Mouse (Mus musculus) cerebellum, postnatal 25 days (tissue): ENCODE results near the gene Crtc3.

Experiments
- DNase-seq, 2 experiments: peaks; one replicate each; pipeline ENCODE4 v3.0.0; 2021; ENCODE audit warnings: mixed read lengths in 2 of 2

Gene Crtc3

GRCm38 (mm10) chr7:80548513-80549260 is 140.0 kb downstream of the Crtc3 start:
- no peak for DNase-seq

DNA sequence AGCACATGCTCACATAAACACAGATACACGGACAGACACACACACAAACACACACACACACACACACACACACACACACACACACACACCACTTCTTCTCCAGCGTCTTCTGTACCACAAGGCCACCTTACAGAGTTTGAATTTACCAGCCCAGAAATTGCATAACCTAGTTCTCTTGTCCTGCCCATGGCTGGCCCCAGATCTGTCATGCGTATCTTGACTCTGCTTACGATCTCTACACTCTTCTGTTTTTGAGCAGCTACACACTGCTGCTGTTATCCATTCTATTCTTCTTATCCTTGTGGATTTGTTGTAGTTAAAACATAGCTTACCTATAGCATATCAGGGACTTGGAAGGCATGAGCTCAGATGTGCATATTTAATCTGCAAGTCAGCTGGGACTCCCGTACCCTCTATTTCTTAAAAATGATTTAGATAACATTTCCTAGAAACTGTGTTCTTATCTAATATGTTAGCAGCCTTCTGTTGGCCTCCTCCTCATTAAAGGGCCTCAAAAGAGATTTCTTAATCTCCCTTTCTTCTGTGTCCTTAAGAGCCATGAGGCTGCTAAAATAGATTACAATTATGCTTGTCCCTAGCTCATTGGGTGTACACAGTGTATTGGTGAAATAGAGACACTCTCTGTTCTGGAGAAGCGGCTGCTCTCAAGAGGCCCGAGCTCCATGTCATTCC is 146.4 kb downstream of the Crtc3 start:
- DNase-seq: no peak

GRCm38 (mm10) chr7:80539581-80539980 is 149.1 kb downstream of the Crtc3 start:
- no peak for DNase-seq
